Mouse (Mus musculus) midbrain, embryonic 11.5 days (tissue): ENCODE measurements around the gene Szt2. TPM values are rescaled to one million over a fixed set of nuclear protein-coding genes. Genes with fewer than 3 reads are reported as not detected.

Experiments
- ATAC-seq: fragments of 200-750 bp; cut with Nextera tagmentation; 2 replicates; pipeline ENCODE4 v1.8.0; 2017; ENCODE audit warnings: moderate TSS enrichment, moderate library complexity; ENCODE audit not compliant: low FRiP score
- DNase-seq: peaks from one replicate; pipeline ENCODE4 v3.0.0; 2015; ENCODE audit warnings: low spot score; ENCODE audit errors: missing footprints
- H3K27ac ChIP-seq: fragments of 300-500 bp; sonication (generic); 2 replicates; pipeline ENCODE4 v1.5.1; 2014; ENCODE audit warnings: low read depth, low read length
- H3K27me3 ChIP-seq: fragments of 300-500 bp; sonication (generic); 2 replicates; pipeline ENCODE4 v1.6.1; 2014; ENCODE audit warnings: mild to moderate bottlenecking, low read length, moderate library complexity, mixed read lengths; ENCODE audit not compliant: control insufficient read depth, insufficient read depth
- H3K36me3 ChIP-seq: fragments of 300-500 bp; sonication (generic); 2 replicates; pipeline ENCODE4 v1.6.1; 2014; ENCODE audit warnings: mild to moderate bottlenecking, low read length, moderate library complexity, mixed read lengths; ENCODE audit not compliant: control insufficient read depth, insufficient read depth
- H3K4me1 ChIP-seq: fragments of 300-500 bp; sonication (generic); 2 replicates; pipeline ENCODE4 v1.6.1; 2014; ENCODE audit warnings: low read length; ENCODE audit not compliant: control insufficient read depth, insufficient read depth
- H3K4me2 ChIP-seq: fragments of 300-500 bp; sonication (generic); 2 replicates; pipeline ENCODE4 v1.6.1; 2014; ENCODE audit warnings: mild to moderate bottlenecking, moderate library complexity
- H3K4me3 ChIP-seq: fragments of 300-500 bp; sonication (generic); 2 replicates; pipeline ENCODE4 v1.5.1; 2014; ENCODE audit warnings: low read depth, low read length
- H3K9ac ChIP-seq: fragments of 300-500 bp; sonication (generic); 2 replicates; pipeline ENCODE4 v1.6.1; 2014; ENCODE audit warnings: low read length
- H3K9me3 ChIP-seq: fragments of 300-500 bp; sonication (generic); 2 replicates; pipeline ENCODE4 v1.6.1; 2016; ENCODE audit warnings: low read length; ENCODE audit not compliant: control insufficient read depth
- WGBS: fragments of 180-500 bp; shearing (Covaris S2); extraction: QIAGEN DNeasy Blood & Tissue Kit; methylation state at CpG from one replicate; pipeline ENCODE4 v1.1.7; 2014; 5-methylcytosine and 5-hydroxymethylcytosine counted together
- polyA plus RNA-seq: library from polyadenylated mRNA; unstranded; fragments of >200 nt; fragmentation: Nextera tagmentation; extraction: Ambion mirVana; gene quantifications from 2 replicates; pipeline ENCODE4 v1.2.1, GENCODE M21; 2014

The Szt2 gene
- polyA plus RNA-seq, 1 experiment from 2014 or later: 7.8 TPM

GRCm38 (mm10) chr4:118429215-118429895 is 20.3 kb upstream of the Szt2 start:
- Histone ChIP-seq H3K36me3 (peaks cover 21% of the 10 kb centered on the region), H3K27ac (no peak overlapping the region), H3K4me2 (no peak overlapping the region; the same call in 1 of the 2 replicates), H3K4me3 (no peak overlapping the region), H3K9me3 (no peaks in the 10 kb centered on the region), H3K9ac (no peak overlapping the region), H3K27me3 (no peaks in the 10 kb centered on the region), H3K4me1 (peaks cover 19% of the 10 kb centered on the region)
- 64% methylated on average over 7 of the region's 7 CpGs for WGBS
- no peak for DNase-seq
- no peak for ATAC-seq

- 51% methylated on average over 15 of the region's 15 CpGs for WGBS
- H3K4me3 ChIP-seq: peak overlapping the region; percentile 58
- no peak overlapping the region; the same call in 1 of the 2 replicates for H3K27ac ChIP-seq
- H3K36me3 ChIP-seq: peaks cover 21% of the 10 kb centered on the region
- peak overlapping the region; percentile 83 for H3K4me2 ChIP-seq
- peaks cover 18% of the 10 kb centered on the region for H3K4me1 ChIP-seq
- peak overlapping the region; percentile 77 for H3K9ac ChIP-seq
- H3K27me3 ChIP-seq: no peaks in the 10 kb centered on the region
- ATAC-seq: peak; percentile 8; the same call in 1 of the 2 replicates
- DNase-seq: no peak
- H3K9me3 ChIP-seq: no peaks in the 10 kb centered on the region
These were observed 19.6 kb upstream of the Szt2 start for GRCm38 (mm10) chr4:118428531-118429214.

- WGBS: 0% methylated on average over 29 of the region's 31 CpGs
- DNase-seq (peak; percentile 97), ATAC-seq (peak; percentile 96)
These were observed 18.8 kb upstream of the Szt2 start, which contains the start of gene Elovl1 for GRCm38 (mm10) chr4:118427768-118428451. Elovl1 (plus strand) TSS chr4:118428093.

GRCm38 (mm10) chr4:118427415-118427767 is 18.3 kb upstream of the Szt2 start:
- Histone ChIP-seq H3K4me2 (peak overlapping the region; percentile 83), H3K27me3 (no peaks in the 10 kb centered on the region), H3K9me3 (no peaks in the 10 kb centered on the region), H3K36me3 (peaks cover 11% of the 10 kb centered on the region), H3K9ac (peak overlapping the region; percentile 77), H3K27ac (no peak overlapping the region), H3K4me3 (peak overlapping the region; percentile 58), H3K4me1 (peaks cover 17% of the 10 kb centered on the region)
- 7% methylated on average over 5 of the region's 5 CpGs for WGBS
- DNase-seq: no peak
- no peak for ATAC-seq

More at GRCm38 (mm10) chr4:118427768-118428451, 18.8 kb upstream of the Szt2 start, which contains the start of gene Elovl1:
- Histone ChIP-seq H3K27me3 (no peaks in the 10 kb centered on the region), H3K4me3 (peak within 1 kb of the TSS; percentile 58), H3K4me1 (peaks cover 17% of the 10 kb centered on the region), H3K27ac (peak within 1 kb of the TSS; percentile 54; the same call in 1 of the 2 replicates), H3K9ac (peak within 1 kb of the TSS; percentile 77), H3K9me3 (no peaks in the 10 kb centered on the region), H3K4me2 (peak within 1 kb of the TSS; percentile 83), H3K36me3 (peaks cover 15% of the 10 kb centered on the region)

GRCm38 (mm10) chr4:118425374-118425773 is 16.3 kb upstream of the Szt2 start:
- WGBS: 87% methylated on average over 1 of the region's 1 CpGs
- Histone ChIP-seq H3K27me3 (no peaks in the 10 kb centered on the region), H3K4me2 (no peak overlapping the region), H3K9ac (no peak overlapping the region), H3K4me1 (peaks cover 17% of the 10 kb centered on the region), H3K27ac (no peak overlapping the region), H3K9me3 (no peaks in the 10 kb centered on the region), H3K36me3 (no peaks in the 10 kb centered on the region), H3K4me3 (no peak overlapping the region)
- DNase-seq (no peak), ATAC-seq (no peak)

GRCm38 (mm10) chr4:118424541-118425160 is 15.6 kb upstream of the Szt2 start:
- Histone ChIP-seq H3K4me3 (no peak overlapping the region), H3K9me3 (no peaks in the 10 kb centered on the region), H3K27me3 (no peaks in the 10 kb centered on the region), H3K4me2 (no peak overlapping the region), H3K4me1 (peaks cover 17% of the 10 kb centered on the region), H3K36me3 (no peaks in the 10 kb centered on the region), H3K9ac (no peak overlapping the region), H3K27ac (no peak overlapping the region)
- 87% methylated on average over 4 of the region's 4 CpGs for WGBS
- ATAC-seq (no peak), DNase-seq (peak; percentile 21)

- peaks cover 8% of the 10 kb centered on the region; the same call in 1 of the 2 replicates for H3K36me3 ChIP-seq
- H3K27me3 ChIP-seq: no peaks in the 10 kb centered on the region
- H3K4me3 ChIP-seq: no peak overlapping the region
- 92% methylated on average over 3 of the region's 3 CpGs for whole genome bisulfite sequencing
- H3K4me2 ChIP-seq: no peak overlapping the region
- H3K4me1 ChIP-seq: no peaks in the 10 kb centered on the region
- DNase-seq (no peak), ATAC-seq (no peak)
- no peak overlapping the region for H3K9ac ChIP-seq
- no peaks in the 10 kb centered on the region for H3K9me3 ChIP-seq
- H3K27ac ChIP-seq: no peak overlapping the region
These were observed 12.3 kb upstream of the Szt2 start for GRCm38 (mm10) chr4:118421384-118421783.

- H3K27ac ChIP-seq: no peak overlapping the region
- no peak for ATAC-seq
These were observed 8.2 kb upstream of the Szt2 start for GRCm38 (mm10) chr4:118417112-118417797.

More at GRCm38 (mm10) chr4:118417112-118417797, 8.2 kb upstream of the Szt2 start:
- Histone ChIP-seq H3K27me3 (no peaks in the 10 kb centered on the region), H3K36me3 (peaks cover 21% of the 10 kb centered on the region), H3K4me2 (no peak overlapping the region), H3K9me3 (no peaks in the 10 kb centered on the region), H3K9ac (no peak overlapping the region), H3K4me1 (no peaks in the 10 kb centered on the region), H3K4me3 (no peak overlapping the region)
- 87% methylated on average over 13 of the region's 13 CpGs for WGBS
- peak; percentile 39 for DNase-seq
